Mouse (Mus musculus): Measurements from ENCODE around the gene Tut4. TPM values are rescaled to one million over a fixed set of nuclear protein-coding genes. Genes with fewer than 3 reads are reported as not detected.

Gene Tut4
- polyA plus RNA-seq (2017; shearing (Covaris generic)): 10 to 100 TPM; 62.1 to 97.6 TPM

GRCm38 (mm10) chr4:108459231-108460155 is at the start of gene Tut4:
Tut4 (plus strand) TSS chr4:108459426.

GRCm38 (mm10) chr4:108578840-108579742 is 119.9 kb downstream of the Tut4 start, which contains the start of the genes Prpf38a and Orc1:
Prpf38a (minus strand) TSS chr4:108579336.
Orc1 (plus strand) TSS chr4:108579423.

Other genes with a start within 250 kb of the Tut4 start
- gene Zyg11a, start 241.4 kb upstream of the Tut4 start, polyA plus RNA-seq (2017; shearing (Covaris generic)): not detected
- 10 to 100 TPM; 19.4 to 19.5 TPM for gene Zyg11b, start 158.3 kb upstream of the Tut4 start, polyA plus RNA-seq (2017; shearing (Covaris generic))
- gene Coa7, start 131.3 kb upstream of the Tut4 start, polyA plus RNA-seq (2017; shearing (Covaris generic)): 10 to 100 TPM; 20.1 to 24.8 TPM
- 1 to 10 TPM in 1 of 2 experiments, not detected in 1; 1.8 TPM for gene Shisal2a, start 76.1 kb upstream of the Tut4 start, polyA plus RNA-seq (2017; shearing (Covaris generic))
- gene Gpx7, start 52.5 kb upstream of the Tut4 start, polyA plus RNA-seq (2017; shearing (Covaris generic)): 1 to 10 TPM; 2.7 to 3.4 TPM
- 10 to 100 TPM; 50.0 to 52.5 TPM for gene Prpf38a, start 119.9 kb downstream of the Tut4 start, polyA plus RNA-seq (2017; shearing (Covaris generic))
- 1 to 10 TPM; 1.3 to 1.5 TPM for gene Orc1, start 120.0 kb downstream of the Tut4 start, polyA plus RNA-seq (2017; shearing (Covaris generic))
- gene Cc2d1b, start 160.5 kb downstream of the Tut4 start, polyA plus RNA-seq (2017; shearing (Covaris generic)): 10 to 100 TPM; 91.8 to 98.0 TPM

Measured in inflammation-experienced regulatory T-cells (primary cell).